Mouse (Mus musculus) hindbrain, postnatal 0 days (tissue): ENCODE results near the gene Prmt2. TPM values are rescaled to one million over a fixed set of nuclear protein-coding genes. Genes with fewer than 3 reads are reported as not detected.

Experiments used
- ATAC-seq: fragments of 200-750 bp; cut with Nextera tagmentation; 2 replicates; pipeline ENCODE4 v1.8.0; 2017; ENCODE audit warnings: mild to moderate bottlenecking, moderate TSS enrichment, moderate library complexity
- DNase-seq: peaks from one replicate; pipeline ENCODE4 v3.0.0-alpha.2; 2015; ENCODE audit warnings: low spot score
- H3K27ac ChIP-seq: fragments of 300-500 bp; sonication (generic); 2 replicates; pipeline ENCODE4 v1.5.1; 2014; ENCODE audit warnings: mild to moderate bottlenecking
- H3K27me3 ChIP-seq: fragments of 300-500 bp; sonication (generic); 2 replicates; pipeline ENCODE4 v1.6.1; 2014; ENCODE audit warnings: low read length, mixed read lengths; ENCODE audit not compliant: insufficient read depth
- H3K36me3 ChIP-seq: fragments of 300-500 bp; sonication (generic); 2 replicates; pipeline ENCODE4 v1.6.1; 2014; ENCODE audit warnings: low read length, mixed read lengths; ENCODE audit not compliant: insufficient read depth
- H3K4me1 ChIP-seq: fragments of 300-500 bp; sonication (generic); 2 replicates; pipeline ENCODE4 v1.6.1; 2014; ENCODE audit warnings: antibody characterized with exemption, low read length, mixed read lengths; ENCODE audit not compliant: insufficient read depth
- H3K4me2 ChIP-seq: fragments of 300-500 bp; sonication (generic); 2 replicates; pipeline ENCODE4 v1.6.1; 2014; ENCODE audit warnings: low read depth, mild to moderate bottlenecking, low read length, moderate library complexity, mixed read lengths
- H3K4me3 ChIP-seq: fragments of 300-500 bp; sonication (generic); 2 replicates; pipeline ENCODE4 v1.5.1; 2014; ENCODE audit warnings: low read length
- H3K9ac ChIP-seq: fragments of 300-500 bp; sonication (generic); replicated peaks from 2 replicates; pipeline ENCODE4 v1.6.1; 2014; ENCODE audit warnings: mild to moderate bottlenecking, low read length, moderate library complexity, mixed read lengths
- H3K9me3 ChIP-seq: fragments of 300-500 bp; sonication (generic); 2 replicates; pipeline ENCODE4 v1.6.1; 2016; ENCODE audit warnings: low read length, mixed read lengths
- CTCF ChIP-seq: IDR thresholded peaks from 2 replicates; pipeline ENCODE4 v1.5.1; 2016; ENCODE audit warnings: antibody characterized with exemption, control low read depth, low read depth
- WGBS: fragments of 180-500 bp; shearing (Covaris S2); extraction: QIAGEN DNeasy Blood & Tissue Kit; methylation state at CpG from one replicate; pipeline ENCODE4 v1.1.7; 2014; 5-methylcytosine and 5-hydroxymethylcytosine counted together
- polyA plus RNA-seq: library from polyadenylated mRNA; unstranded; fragments of >200 nt; fragmentation: Nextera tagmentation; extraction: Ambion mirVana; gene quantifications from 2 replicates; pipeline ENCODE4 v1.2.1, GENCODE M21; 2015
- total RNA-seq: library from RNA; depleted of rRNA; stranded (reverse); fragments of >200 nt; gene quantifications from 2 replicates; pipeline ENCODE4 v1.2.3, GENCODE M21; 2014

Gene Prmt2
- total and polyA plus RNA-seq, 2 experiments from 2014 or later: 174 to 250 TPM

DNA sequence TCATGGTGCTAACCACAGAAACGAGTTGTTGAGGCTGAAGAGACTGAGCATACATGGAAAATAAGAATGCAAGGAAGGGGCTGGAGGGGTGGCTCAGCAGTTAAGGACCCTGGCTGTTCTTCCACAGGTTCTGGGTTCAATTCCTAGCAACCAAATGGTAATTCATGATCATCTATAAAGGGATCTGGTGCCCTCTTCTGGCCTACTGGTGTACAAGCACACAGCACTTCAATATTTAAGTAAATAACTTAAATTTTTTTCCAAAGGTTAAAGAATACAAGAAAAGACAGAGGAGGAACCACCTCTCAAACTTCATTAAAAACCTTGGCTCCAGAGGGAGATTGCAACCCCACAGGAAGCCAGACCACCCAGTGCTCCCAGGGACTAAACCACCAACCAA is 8.0 kb downstream of the Prmt2 start:
- DNase-seq (no peak), ATAC-seq (no peak)
- 67% methylated on average over 1 of the region's 1 CpGs for WGBS
- Histone ChIP-seq H3K27ac (no peak overlapping the region), H3K27me3 (no peaks in the 10 kb centered on the region), H3K4me3 (no peak overlapping the region), H3K4me1 (no peaks in the 10 kb centered on the region), H3K4me2 (no peak overlapping the region), H3K9ac (no peak overlapping the region), H3K9me3 (no peaks in the 10 kb centered on the region), H3K36me3 (peaks cover 16% of the 10 kb centered on the region)
- peak; percentile 39; the same call in 1 of the 2 replicates for TF ChIP-seq CTCF

DNA sequence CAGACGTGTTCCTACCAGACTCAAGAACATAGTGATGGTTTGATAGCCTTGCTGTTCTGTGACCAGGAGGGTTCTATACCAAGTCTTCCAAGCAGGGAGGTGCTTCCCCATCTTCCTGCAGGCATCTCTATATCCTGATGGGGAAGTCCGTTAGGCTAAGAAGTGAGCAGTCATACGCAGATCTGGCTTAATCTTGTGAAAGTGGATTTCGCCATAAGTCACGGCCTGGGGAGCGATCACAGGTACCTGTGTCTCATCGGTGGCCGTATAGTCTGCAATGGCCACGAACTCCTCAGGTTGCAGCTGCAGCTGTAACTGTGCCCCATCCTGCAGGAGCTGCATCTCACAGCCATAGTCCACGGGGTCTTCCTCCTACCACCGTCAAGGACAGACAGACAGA is 11.7 kb downstream of the Prmt2 start:
- WGBS: 92% methylated on average over 11 of the region's 11 CpGs
- peaks cover 44% of the 10 kb centered on the region for H3K36me3 ChIP-seq
- H3K27ac ChIP-seq: no peak overlapping the region
- ATAC-seq (no peak), DNase-seq (no peak)
- H3K4me1 ChIP-seq: no peaks in the 10 kb centered on the region
- no peaks in the 10 kb centered on the region for H3K27me3 ChIP-seq
- no peaks in the 10 kb centered on the region for H3K9me3 ChIP-seq
- no peak for TF ChIP-seq CTCF
- H3K4me2 ChIP-seq: no peak overlapping the region
- no peak overlapping the region for H3K4me3 ChIP-seq
- H3K9ac ChIP-seq: no peak overlapping the region

DNA sequence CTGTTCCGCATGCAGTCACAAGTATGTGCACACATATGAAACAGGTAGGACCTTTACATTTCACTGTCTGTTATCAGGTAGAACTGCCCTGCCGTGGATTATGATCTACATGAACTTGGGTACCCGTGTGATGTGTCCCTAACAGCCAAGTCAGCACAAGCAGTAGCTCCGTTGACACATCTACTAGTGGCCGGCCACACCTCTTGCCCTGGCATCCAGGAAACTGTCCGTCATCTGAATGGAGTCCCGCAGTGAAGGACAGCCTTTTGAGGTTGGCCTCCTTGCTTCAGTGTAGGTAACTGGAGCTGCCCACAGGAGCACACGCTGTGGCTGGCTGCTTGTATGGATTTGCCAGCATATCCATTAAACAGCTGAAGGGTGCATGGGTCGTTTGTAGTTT is 19.4 kb downstream of the Prmt2 start:
- no peak overlapping the region for H3K4me2 ChIP-seq
- H3K27me3 ChIP-seq: no peaks in the 10 kb centered on the region
- 87% methylated on average over 9 of the region's 9 CpGs for WGBS
- H3K4me3 ChIP-seq: no peak overlapping the region
- DNase-seq (no peak), ATAC-seq (no peak)
- no peak overlapping the region for H3K27ac ChIP-seq
- no peaks in the 10 kb centered on the region for H3K4me1 ChIP-seq
- peaks cover 70% of the 10 kb centered on the region for H3K36me3 ChIP-seq
- no peak overlapping the region for H3K9ac ChIP-seq
- TF ChIP-seq CTCF: no peak
- H3K9me3 ChIP-seq: peaks cover 4% of the 10 kb centered on the region; the same call in 1 of the 2 replicates

DNA sequence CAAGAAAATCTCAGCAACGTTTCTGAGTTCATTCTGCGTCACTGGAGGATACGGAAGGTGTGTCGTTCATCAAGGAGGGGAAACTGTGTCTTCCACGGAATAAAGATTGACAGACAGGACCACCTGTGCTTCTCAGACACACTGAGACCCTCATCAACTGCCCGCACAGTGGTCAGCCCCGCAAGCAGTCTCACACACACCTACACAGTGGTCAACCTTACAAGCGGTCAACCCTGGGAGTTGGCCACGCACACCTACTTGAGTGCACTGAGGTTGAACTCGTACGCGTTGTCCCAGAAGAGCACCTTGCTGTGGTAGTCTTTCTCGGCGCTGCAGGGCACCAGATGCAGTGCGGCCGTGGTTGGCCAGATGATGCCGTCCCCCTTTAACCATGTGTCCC is 20.6 kb downstream of the Prmt2 start:
- peak; percentile 0 for DNase-seq
- Histone ChIP-seq H3K36me3 (peaks cover 69% of the 10 kb centered on the region), H3K27me3 (no peaks in the 10 kb centered on the region), H3K4me1 (no peaks in the 10 kb centered on the region), H3K9ac (no peak overlapping the region), H3K4me2 (no peak overlapping the region), H3K27ac (no peak overlapping the region), H3K9me3 (peaks cover 4% of the 10 kb centered on the region; the same call in 1 of the 2 replicates), H3K4me3 (no peak overlapping the region)
- ATAC-seq: no peak
- 97% methylated on average over 17 of the region's 17 CpGs for WGBS
- TF ChIP-seq CTCF: no peak

DNA sequence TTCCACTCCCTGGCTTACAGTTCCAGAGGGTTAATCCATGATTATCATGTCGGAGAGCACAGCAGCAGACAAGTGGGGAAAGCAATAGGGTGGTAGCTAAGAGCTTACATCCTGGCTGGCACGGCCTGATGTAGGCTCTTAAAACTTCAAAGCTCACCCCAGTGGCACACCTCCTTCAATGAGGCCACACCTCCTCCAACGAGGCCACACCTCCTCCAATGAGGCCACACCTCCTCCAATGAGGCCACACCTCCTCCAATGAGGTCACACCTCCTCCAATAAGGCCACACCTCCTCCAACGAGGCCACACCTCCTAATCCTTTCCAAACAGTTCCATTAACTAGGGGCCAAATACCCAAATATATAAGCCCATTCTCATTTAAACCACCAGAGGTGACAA is 23.5 kb downstream of the Prmt2 start:
- no peak for DNase-seq
- no peaks in the 10 kb centered on the region for H3K27me3 ChIP-seq
- no peak overlapping the region for H3K27ac ChIP-seq
- H3K4me1 ChIP-seq: no peaks in the 10 kb centered on the region
- WGBS: 96% methylated on average over 4 of the region's 4 CpGs
- no peak for TF ChIP-seq CTCF
- H3K9me3 ChIP-seq: peaks cover 4% of the 10 kb centered on the region; the same call in 1 of the 2 replicates
- peak; percentile 35; the same call in 1 of the 2 replicates for ATAC-seq
- H3K36me3 ChIP-seq: peaks cover 63% of the 10 kb centered on the region
- H3K4me2 ChIP-seq: no peak overlapping the region
- H3K9ac ChIP-seq: no peak overlapping the region
- H3K4me3 ChIP-seq: no peak overlapping the region

DNA sequence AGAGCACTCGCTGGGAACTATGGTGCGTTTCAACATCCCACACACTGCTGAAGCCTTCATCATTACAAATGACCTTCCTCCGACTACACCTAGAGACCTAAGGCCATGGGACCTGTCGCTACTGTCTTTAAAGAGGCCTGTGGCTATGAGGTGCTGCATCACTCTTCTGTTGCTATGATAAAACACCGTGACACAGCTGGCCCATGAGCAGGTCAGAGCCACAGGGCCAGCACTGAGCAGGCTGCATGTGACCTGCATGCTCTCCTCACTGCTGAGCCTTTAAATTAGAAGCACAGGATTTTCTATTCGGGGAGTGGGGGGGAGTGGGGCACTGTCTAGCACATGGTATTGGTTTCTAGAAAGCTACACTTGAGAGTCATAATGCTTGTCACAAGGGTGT is 25.5 kb downstream of the Prmt2 start:
- TF ChIP-seq CTCF: no peak
- no peak for DNase-seq
- Histone ChIP-seq H3K9me3 (peaks cover 4% of the 10 kb centered on the region; the same call in 1 of the 2 replicates), H3K9ac (no peak overlapping the region), H3K4me1 (no peaks in the 10 kb centered on the region), H3K4me2 (no peak overlapping the region), H3K36me3 (peaks cover 64% of the 10 kb centered on the region), H3K27me3 (no peaks in the 10 kb centered on the region), H3K27ac (no peak overlapping the region), H3K4me3 (no peak overlapping the region)
- no peak for ATAC-seq
- WGBS: 96% methylated on average over 6 of the region's 6 CpGs

DNA sequence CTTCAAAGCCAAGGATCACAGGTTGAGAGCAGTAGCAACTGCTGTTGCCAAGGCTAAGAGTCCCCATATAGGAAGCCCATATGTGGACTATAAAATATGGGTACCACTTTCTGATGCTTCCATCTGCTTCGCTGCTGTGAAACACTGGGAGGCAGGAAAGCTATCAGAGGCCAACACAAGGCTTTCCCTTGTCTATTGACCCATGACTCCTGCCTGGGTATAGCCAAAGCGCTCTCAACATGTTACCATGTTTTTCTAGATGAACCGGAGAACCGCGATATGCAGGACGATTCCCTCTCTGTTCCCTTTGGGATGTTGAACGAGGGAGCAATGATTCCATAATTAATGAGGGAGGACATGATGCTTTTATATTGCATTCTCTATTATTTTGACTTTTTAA is 26.9 kb downstream of the Prmt2 start:
- H3K4me3 ChIP-seq: no peak overlapping the region
- H3K27ac ChIP-seq: no peak overlapping the region
- H3K4me2 ChIP-seq: no peak overlapping the region
- no peaks in the 10 kb centered on the region for H3K27me3 ChIP-seq
- H3K36me3 ChIP-seq: peaks cover 62% of the 10 kb centered on the region
- 92% methylated on average over 7 of the region's 7 CpGs for WGBS
- H3K9me3 ChIP-seq: peaks cover 4% of the 10 kb centered on the region; the same call in 1 of the 2 replicates
- H3K9ac ChIP-seq: no peak overlapping the region
- ATAC-seq (no peak), DNase-seq (no peak)
- no peaks in the 10 kb centered on the region for H3K4me1 ChIP-seq
- no peak for TF ChIP-seq CTCF
